ENCODE assay signal across 18 mouse cellular contexts in the genomic region with DNA sequence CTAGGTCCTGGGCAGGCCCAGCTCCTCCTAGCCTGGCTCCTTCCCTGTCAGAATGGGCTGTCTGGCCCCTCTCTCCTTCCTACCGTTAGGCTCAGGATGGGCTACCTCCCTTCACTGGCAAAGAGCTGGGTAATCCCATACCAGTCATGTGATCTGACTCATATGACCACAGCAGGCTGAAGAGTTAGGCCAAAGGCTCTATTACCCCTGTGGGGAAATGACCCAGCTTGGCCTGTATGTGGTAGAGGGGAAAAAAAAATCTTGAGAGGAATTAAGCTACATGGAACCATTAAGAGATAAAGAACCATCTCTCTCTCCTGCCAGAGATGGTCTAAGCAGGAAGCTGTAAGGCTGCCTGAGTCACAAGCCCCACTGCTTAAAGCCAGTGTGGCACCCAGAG.
A peak's percentile ranks its signal among the peaks of the same experiment; 100 is the strongest.
DNase-seq lines count a peak whose midpoint lies in the region; ATAC-seq lines count a peak whose summit lies in the region.
"Had no signal": no experiment of that assay in that cellular context is flagged by ENCODE, and none has a peak within 500 bp of the region (broad histone marks: within the 10 kb centered on the region; RNA-seq: fewer than 3 reads in every experiment).

No protein-coding gene starts in this region.

- no peaks in the 10 kb centered on the region for H3K27me3 ChIP-seq in hindbrain, embryonic 10.5 days (ENCODE audit: insufficient read depth, poor library complexity, severe bottlenecking)
- no peaks in the 10 kb centered on the region for H3K27me3 ChIP-seq in hindbrain, embryonic 12.5 days
- H3K27me3 ChIP-seq in midbrain, embryonic 13.5 days = no peaks in the 10 kb centered on the region
- H3K27me3 ChIP-seq in midbrain, embryonic 16.5 days (ENCODE audit: control insufficient read depth, insufficient read depth, low read depth, low read length) = no peaks in the 10 kb centered on the region
- H3K27me3 ChIP-seq: heart, embryonic 12.5 days; limb, embryonic 15.5 days had no signal

- H3K9me3 ChIP-seq in hindbrain, embryonic 10.5 days = no peaks in the 10 kb centered on the region
- H3K9me3 ChIP-seq in hindbrain, embryonic 12.5 days (replicated peaks) = no peaks in the 10 kb centered on the region
- no peaks in the 10 kb centered on the region for H3K9me3 ChIP-seq in midbrain, embryonic 13.5 days
- H3K9me3 ChIP-seq in midbrain, embryonic 16.5 days (replicated peaks; ENCODE audit: control insufficient read depth, low read length, poor library complexity, severe bottlenecking) = no peaks in the 10 kb centered on the region
- H3K9me3 ChIP-seq: heart, embryonic 12.5 days; limb, embryonic 15.5 days had no signal

- no peak overlapping the region for H3K9ac ChIP-seq in hindbrain, embryonic 12.5 days
- no peak overlapping the region for H3K9ac ChIP-seq in midbrain, embryonic 13.5 days (replicated peaks)
- no peak overlapping the region for H3K9ac ChIP-seq in midbrain, embryonic 16.5 days (ENCODE audit: low read depth, low read length)
- H3K9ac ChIP-seq: heart, embryonic 12.5 days; limb, embryonic 15.5 days had no signal

- H3K4me1 ChIP-seq in hindbrain, embryonic 10.5 days (replicated peaks) = peaks cover 77% of the 10 kb centered on the region
- peaks cover 55% of the 10 kb centered on the region for H3K4me1 ChIP-seq in hindbrain, embryonic 12.5 days
- peaks cover 71% of the 10 kb centered on the region for H3K4me1 ChIP-seq in midbrain, embryonic 13.5 days (replicated peaks)
- peaks cover 15% of the 10 kb centered on the region; the same call in 1 of the 2 replicates for H3K4me1 ChIP-seq in midbrain, embryonic 16.5 days (ENCODE audit: control insufficient read depth, insufficient read depth, low read length)

- DNase-seq in hindbrain, embryonic 10.5 days (ENCODE audit: low spot score) = no peak
- peak; percentile 56 for DNase-seq in NIH3T3 (ENCODE audit: low read depth)
- no peak for DNase-seq in retina, postnatal 1 day
- no peak for DNase-seq in urinary bladder, postnatal 4 days (ENCODE audit: low spot score in 2 of 2)
- DNase-seq: cerebellum, adult 9-10 months; embryo, embryonic 11 days; gastrocnemius, postnatal 14 days; heart, postnatal 36 days; lung, adult 2 months; spleen, adult 18-20 months; thymus, postnatal 25 days had no signal

- no peak for ATAC-seq in hindbrain, embryonic 12.5 days (ENCODE audit: low FRiP score)
- no peak for ATAC-seq in midbrain, embryonic 13.5 days
- ATAC-seq in midbrain, embryonic 16.5 days = no peak
- ATAC-seq: forebrain, embryonic 16.5 days had no signal

- H3K36me3 ChIP-seq in hindbrain, embryonic 10.5 days = peaks cover 10% of the 10 kb centered on the region
- peaks cover 2% of the 10 kb centered on the region; the same call in 1 of the 2 replicates for H3K36me3 ChIP-seq in hindbrain, embryonic 12.5 days
- H3K36me3 ChIP-seq in midbrain, embryonic 13.5 days = 0 out of 2 replicates have a peak, but pooled peaks cover 3% of the 10 kb centered on the region
- H3K36me3 ChIP-seq in midbrain, embryonic 16.5 days (ENCODE audit: control insufficient read depth, insufficient read depth, low read length) = no peaks in the 10 kb centered on the region
- H3K36me3 ChIP-seq in macrophage (ENCODE audit: inconsistent target) = no peaks in the 10 kb centered on the region
- H3K36me3 ChIP-seq: heart, embryonic 12.5 days; limb, embryonic 15.5 days had no signal

- WGBS in hindbrain, embryonic 10.5 days = 39% methylated on average over 1 of the region's 1 CpGs
- WGBS in hindbrain, embryonic 12.5 days = 55% methylated on average over 1 of the region's 1 CpGs
- 23% methylated on average over 1 of the region's 1 CpGs for WGBS in midbrain, embryonic 13.5 days
- WGBS in midbrain, embryonic 16.5 days = 9% methylated on average over 1 of the region's 1 CpGs
- WGBS in macrophage (ENCODE audit: missing documents) = 50% methylated on average over 1 of the region's 1 CpGs

- no peaks in the 10 kb centered on the region; the same call in 1 of the 2 replicates for H3K79me2 ChIP-seq in macrophage (ENCODE audit: inconsistent target)

- H3K4me2 ChIP-seq in hindbrain, embryonic 12.5 days (replicated peaks) = no peak overlapping the region
- H3K4me2 ChIP-seq in midbrain, embryonic 13.5 days (replicated peaks) = no peak overlapping the region
- H3K4me2 ChIP-seq in midbrain, embryonic 16.5 days (ENCODE audit: low read length) = no peak overlapping the region
- H3K4me2 ChIP-seq: heart, embryonic 12.5 days; limb, embryonic 15.5 days had no signal

- no peak overlapping the region for H3K4me3 ChIP-seq in hindbrain, embryonic 10.5 days
- H3K4me3 ChIP-seq in hindbrain, embryonic 12.5 days = no peak overlapping the region
- H3K4me3 ChIP-seq in midbrain, embryonic 13.5 days (replicated peaks) = no peak overlapping the region
- no peak overlapping the region for H3K4me3 ChIP-seq in midbrain, embryonic 16.5 days (ENCODE audit: low read depth, low read length)
- H3K4me3 ChIP-seq in macrophage (ENCODE audit: inconsistent target) = no peak overlapping the region
- H3K4me3 ChIP-seq: heart, embryonic 12.5 days; limb, embryonic 15.5 days had no signal

- peak overlapping the region; percentile 40; the same call in 1 of the 2 replicates for H3K27ac ChIP-seq in hindbrain, embryonic 10.5 days
- no peak overlapping the region for H3K27ac ChIP-seq in hindbrain, embryonic 12.5 days
- H3K27ac ChIP-seq in midbrain, embryonic 13.5 days = 0 out of 2 replicates have a peak overlapping the region, but pooled peaks have one; percentile 14
- no peak overlapping the region for H3K27ac ChIP-seq in midbrain, embryonic 16.5 days (ENCODE audit: low read length)
- H3K27ac ChIP-seq in macrophage = peak overlapping the region; percentile 82
- H3K27ac ChIP-seq: limb, embryonic 15.5 days had no signal

Comparison
In these comparisons a context has a peak if more than half of its experiments do, and no peak if none do; other contexts are left out.
1. H3K27ac ChIP-seq: peak in hindbrain, embryonic 10.5 days (single experiment), midbrain, embryonic 13.5 days (single experiment) and macrophage (single experiment); none in hindbrain, embryonic 12.5 days (single experiment) and midbrain, embryonic 16.5 days (single experiment).